Mouse (Mus musculus) G1E (cell line): ENCODE results near the gene Sdhaf1. TPM values are rescaled to one million over a fixed set of nuclear protein-coding genes. Genes with fewer than 3 reads are reported as not detected.

Experiments
- ATAC-seq: 2 replicates; pipeline ENCODE4 v1.8.0; 2016; ENCODE audit warnings: mild to moderate bottlenecking; ENCODE audit not compliant: insufficient number of reproducible peaks, poor library complexity, low FRiP score, severe bottlenecking; ENCODE audit errors: extremely low read depth
- DNase-seq: peaks from one replicate; pipeline ENCODE4 v3.0.0; 2012; ENCODE audit warnings: low spot score
- H3K27me3 ChIP-seq: 2 replicates; pipeline ENCODE4 v1.6.1; 2012; ENCODE audit warnings: mild to moderate bottlenecking, low read length, inconsistent platforms; ENCODE audit not compliant: insufficient read depth
- H3K36me3 ChIP-seq: replicated peaks from 2 replicates; pipeline ENCODE3; 2012; ENCODE audit warnings: mild to moderate bottlenecking, inconsistent platforms
- H3K4me1 ChIP-seq: 2 replicates; pipeline ENCODE4 v1.6.1; 2012; ENCODE audit warnings: low read depth, low read length, inconsistent platforms, mixed read lengths; ENCODE audit not compliant: insufficient read depth
- H3K4me3 ChIP-seq: 2 replicates; pipeline ENCODE4 v1.5.1; 2012; ENCODE audit warnings: low read depth, mild to moderate bottlenecking, inconsistent platforms, low read length, moderate library complexity, mixed read lengths
- H3K9me3 ChIP-seq: replicated peaks from 2 replicates; pipeline ENCODE4 v1.6.1; 2012; ENCODE audit warnings: inconsistent platforms
- CTCF ChIP-seq: IDR thresholded peaks from 2 replicates; pipeline ENCODE4 v1.5.1; 2012; ENCODE audit warnings: low read depth, low read length, inconsistent platforms, mixed read lengths
- GATA1 ChIP-seq: IDR thresholded peaks from 2 replicates; pipeline ENCODE4 v1.6.1; 2012; ENCODE audit warnings: borderline replicate concordance, low read length, inconsistent platforms, mixed read lengths
- GATA2 ChIP-seq: IDR thresholded peaks from 2 replicates; pipeline ENCODE4 v1.6.1; 2012; ENCODE audit warnings: low read depth, low read length, inconsistent platforms, borderline replicate concordance
- POLR2AphosphoS5 ChIP-seq: IDR thresholded peaks from 2 replicates; pipeline ENCODE4 v1.6.1; 2012; ENCODE audit warnings: low read depth, low read length, inconsistent platforms; ENCODE audit not compliant: insufficient replicate concordance
- TAL1 ChIP-seq: conservative IDR thresholded peaks from 2 replicates; pipeline ENCODE4 v1.6.1; 2012; ENCODE audit warnings: low read depth, low read length, inconsistent platforms, mixed read lengths
- polyA plus RNA-seq: library from polyadenylated mRNA; stranded (reverse); fragments of >175 nt; gene quantifications from 2 replicates; pipeline ENCODE4 v1.2.3, GENCODE M21; 2012
- total RNA-seq, 2 experiments: library from RNA; stranded (forward) in 1 of 2; stranded (reverse) in 1 of 2; fragments of 200-1000 nt in 1 of 2; fragments of >200 nt in 1 of 2; fragmentation: Nextera tagmentation in 1 of 2; gene quantifications; 2 replicates each; pipeline ENCODE4 v1.2.3; 2014 to 2017

The Sdhaf1 gene
- total and polyA plus RNA-seq, 3 experiments: 4.3 to 9.2 (median 8.9) TPM

GRCm38 (mm10) chr7:30358378-30359186, 34.9 kb upstream of the Sdhaf1 start:
- H3K27me3 ChIP-seq: peaks cover 12% of the 10 kb centered on the region
- TF ChIP-seq POLR2AphosphoS5 (no peak), CTCF (no peak), TAL1 (no peak), GATA2 (no peak), GATA1 (no peak)
- H3K9me3 ChIP-seq: no peaks in the 10 kb centered on the region
- no peaks in the 10 kb centered on the region for H3K36me3 ChIP-seq
- no peak for ATAC-seq
- no peak overlapping the region for H3K4me3 ChIP-seq
- no peak for DNase-seq
- H3K4me1 ChIP-seq: no peaks in the 10 kb centered on the region

- TF ChIP-seq CTCF (no peak), POLR2AphosphoS5 (no peak), TAL1 (no peak), GATA1 (no peak), GATA2 (no peak)
Measured at GRCm38 (mm10) chr7:30354059-30354458, 30.4 kb upstream of the Sdhaf1 start.

GRCm38 (mm10) chr7:30353279-30353822, 29.7 kb upstream of the Sdhaf1 start:
- H3K36me3 ChIP-seq: no peaks in the 10 kb centered on the region
- H3K4me3 ChIP-seq: no peak overlapping the region
- H3K9me3 ChIP-seq: no peaks in the 10 kb centered on the region
- DNase-seq: peak; percentile 25
- TF ChIP-seq CTCF (peak; percentile 78), TAL1 (no peak), POLR2AphosphoS5 (no peak), GATA2 (no peak), GATA1 (no peak)
- peaks cover 22% of the 10 kb centered on the region for H3K27me3 ChIP-seq
- no peaks in the 10 kb centered on the region for H3K4me1 ChIP-seq
- ATAC-seq: no peak

More at GRCm38 (mm10) chr7:30354059-30354458, 30.4 kb upstream of the Sdhaf1 start:
- ATAC-seq: no peak
- H3K9me3 ChIP-seq: no peaks in the 10 kb centered on the region
- no peak for DNase-seq
- H3K27me3 ChIP-seq: peaks cover 18% of the 10 kb centered on the region
- H3K4me1 ChIP-seq: no peaks in the 10 kb centered on the region
- H3K4me3 ChIP-seq: no peak overlapping the region
- no peaks in the 10 kb centered on the region for H3K36me3 ChIP-seq

GRCm38 (mm10) chr7:30347828-30348227, 24.1 kb upstream of the Sdhaf1 start:
- DNase-seq (peak; percentile 28), ATAC-seq (no peak)
- Histone ChIP-seq H3K36me3 (no peaks in the 10 kb centered on the region), H3K4me1 (peaks cover 2% of the 10 kb centered on the region; the same call in 1 of the 2 replicates), H3K27me3 (peaks cover 23% of the 10 kb centered on the region), H3K4me3 (no peak overlapping the region), H3K9me3 (no peaks in the 10 kb centered on the region)
- TF ChIP-seq GATA2 (no peak), CTCF (peak; percentile 77), POLR2AphosphoS5 (no peak), GATA1 (no peak), TAL1 (no peak)

GRCm38 (mm10) chr7:30346635-30347379, 23.1 kb upstream of the Sdhaf1 start:
- Histone ChIP-seq H3K4me3 (no peak overlapping the region), H3K9me3 (no peaks in the 10 kb centered on the region), H3K36me3 (no peaks in the 10 kb centered on the region), H3K4me1 (peaks cover 2% of the 10 kb centered on the region; the same call in 1 of the 2 replicates), H3K27me3 (peaks cover 21% of the 10 kb centered on the region)
- no peak for ATAC-seq
- no peak for TF ChIP-seq TAL1
- TF ChIP-seq CTCF: no peak
- no peak for TF ChIP-seq GATA2
- TF ChIP-seq POLR2AphosphoS5: no peak
- no peak for TF ChIP-seq GATA1
- no peak for DNase-seq

- no peaks in the 10 kb centered on the region for H3K36me3 ChIP-seq
- H3K4me1 ChIP-seq: no peaks in the 10 kb centered on the region
- H3K9me3 ChIP-seq: no peaks in the 10 kb centered on the region
- no peak overlapping the region for H3K4me3 ChIP-seq
- peaks cover 34% of the 10 kb centered on the region for H3K27me3 ChIP-seq
- DNase-seq (no peak), ATAC-seq (no peak)
- no peak for TF ChIP-seq POLR2AphosphoS5
- no peak for TF ChIP-seq GATA2
- TF ChIP-seq CTCF: no peak
- TF ChIP-seq GATA1: no peak
- no peak for TF ChIP-seq TAL1
Measured at GRCm38 (mm10) chr7:30339432-30340109, 15.9 kb upstream of the Sdhaf1 start.
